Mouse (Mus musculus): ENCODE results near the gene Itpr1. TPM values are rescaled to one million over a fixed set of nuclear protein-coding genes. Genes with fewer than 3 reads are reported as not detected.

Itpr1 gene
- polyA plus RNA-seq, 1 experiment from 2014 or later: 4.0 TPM

- no peak overlapping the region for H3K27ac ChIP-seq (replicated peaks)
- H3K9me3 ChIP-seq (ENCODE audit: control insufficient read depth, low read length): no peaks in the 10 kb centered on the region
- no peak for DNase-seq (ENCODE audit: low spot score)
- no peak overlapping the region for H3K4me3 ChIP-seq (ENCODE audit: low read depth, low read length)
- H3K4me2 ChIP-seq (replicated peaks; ENCODE audit: low read depth): no peak overlapping the region
- no peaks in the 10 kb centered on the region for H3K27me3 ChIP-seq (ENCODE audit: control insufficient read depth, insufficient read depth, low read length)
- H3K9ac ChIP-seq (ENCODE audit: low read length): no peak overlapping the region
- no peak for TF ChIP-seq EP300 (optimal IDR thresholded peaks at IDR 0.05)
- WGBS: 59% methylated on average over 3 of the region's 3 CpGs
- no peak for ATAC-seq (ENCODE audit: low FRiP score, low TSS enrichment)
- H3K36me3 ChIP-seq (ENCODE audit: control insufficient read depth, insufficient read depth, low read length): peaks cover 2% of the 10 kb centered on the region; the same call in 1 of the 2 replicates
- no peaks in the 10 kb centered on the region for H3K4me1 ChIP-seq (replicated peaks; ENCODE audit: control insufficient read depth, insufficient read depth)
These were observed 255.4 kb downstream of the Itpr1 start for GRCm38 (mm10) chr6:108468226-108468825.

DNA sequence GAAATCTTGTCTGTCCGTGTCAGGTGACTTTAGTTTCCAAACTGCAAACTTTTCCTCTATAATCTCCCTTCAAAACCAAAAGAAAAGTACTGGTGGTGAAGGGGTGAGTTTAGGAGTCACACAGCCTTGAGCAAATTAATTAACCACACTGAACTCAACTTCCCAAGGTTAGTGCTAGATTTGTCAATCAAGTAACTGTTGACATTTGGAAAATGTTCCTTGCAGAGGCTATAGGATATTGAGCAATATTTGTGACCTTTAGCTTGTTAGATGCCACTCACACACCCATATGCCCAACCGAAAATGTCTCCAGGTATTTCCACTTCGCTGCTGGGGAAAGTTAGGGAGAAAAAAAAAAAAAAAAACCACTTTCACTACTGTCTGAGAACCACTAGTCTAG is 259.0 kb downstream of the Itpr1 start:
- ATAC-seq (ENCODE audit: low FRiP score, low TSS enrichment) (no peak), DNase-seq (ENCODE audit: low spot score) (no peak)
- Histone ChIP-seq H3K36me3 (ENCODE audit: control insufficient read depth, insufficient read depth, low read length) (peaks cover 2% of the 10 kb centered on the region; the same call in 1 of the 2 replicates), H3K9me3 (ENCODE audit: control insufficient read depth, low read length) (no peaks in the 10 kb centered on the region), H3K27me3 (ENCODE audit: control insufficient read depth, insufficient read depth, low read length) (no peaks in the 10 kb centered on the region), H3K27ac (replicated peaks) (no peak overlapping the region), H3K4me2 (replicated peaks; ENCODE audit: low read depth) (no peak overlapping the region), H3K4me3 (ENCODE audit: low read depth, low read length) (no peak overlapping the region), H3K4me1 (replicated peaks; ENCODE audit: control insufficient read depth, insufficient read depth) (no peaks in the 10 kb centered on the region), H3K9ac (ENCODE audit: low read length) (no peak overlapping the region)
- TF ChIP-seq CTCF (IDR thresholded peaks at IDR 0.05; ENCODE audit: low read depth) (no peak), EP300 (optimal IDR thresholded peaks at IDR 0.05) (no peak)
- WGBS: 79% methylated on average over 3 of the region's 3 CpGs

GRCm38 (mm10) chr6:108472748-108473147 is 259.9 kb downstream of the Itpr1 start:
- Histone ChIP-seq H3K36me3 (ENCODE audit: control insufficient read depth, insufficient read depth, low read length) (peaks cover 2% of the 10 kb centered on the region; the same call in 1 of the 2 replicates), H3K9ac (ENCODE audit: low read length) (no peak overlapping the region), H3K27ac (replicated peaks) (no peak overlapping the region), H3K27me3 (ENCODE audit: control insufficient read depth, insufficient read depth, low read length) (no peaks in the 10 kb centered on the region), H3K4me2 (replicated peaks; ENCODE audit: low read depth) (no peak overlapping the region), H3K9me3 (ENCODE audit: control insufficient read depth, low read length) (no peaks in the 10 kb centered on the region), H3K4me3 (ENCODE audit: low read depth, low read length) (no peak overlapping the region), H3K4me1 (replicated peaks; ENCODE audit: control insufficient read depth, insufficient read depth) (no peaks in the 10 kb centered on the region)
- ATAC-seq (ENCODE audit: low FRiP score, low TSS enrichment) (no peak), DNase-seq (ENCODE audit: low spot score) (no peak)
- no peak for TF ChIP-seq CTCF (IDR thresholded peaks at IDR 0.05; ENCODE audit: low read depth)
- TF ChIP-seq EP300 (optimal IDR thresholded peaks at IDR 0.05): no peak
- 79% methylated on average over 3 of the region's 3 CpGs for WGBS

DNA sequence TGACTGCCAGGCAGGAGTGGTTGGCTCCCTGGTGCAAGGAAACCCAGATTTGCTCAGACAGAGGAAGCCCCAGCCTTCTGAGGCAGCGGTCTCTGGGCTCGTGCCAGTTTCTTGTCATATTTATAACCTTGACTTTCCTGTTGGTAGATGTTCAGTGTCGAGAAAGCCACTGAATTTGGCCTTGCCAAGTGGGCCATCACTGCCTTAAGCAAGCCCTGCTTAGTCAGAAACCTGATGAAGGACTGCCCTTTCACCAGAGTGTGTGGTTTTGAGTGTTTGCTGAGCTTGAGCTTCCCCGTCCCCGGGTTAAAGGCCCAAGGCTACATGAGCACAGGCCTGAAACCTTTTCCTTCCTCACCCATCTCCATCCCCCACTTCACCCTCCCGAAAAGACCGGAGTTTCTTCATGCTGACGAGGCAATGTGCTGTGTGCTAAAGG is 263.9 kb downstream of the Itpr1 start:
- Histone ChIP-seq H3K27ac (replicated peaks) (0 out of 2 replicates have a peak overlapping the region, but pooled peaks have one; percentile 18), H3K27me3 (ENCODE audit: control insufficient read depth, insufficient read depth, low read length) (no peaks in the 10 kb centered on the region), H3K4me3 (ENCODE audit: low read depth, low read length) (no peak overlapping the region), H3K36me3 (ENCODE audit: control insufficient read depth, insufficient read depth, low read length) (peaks cover 2% of the 10 kb centered on the region; the same call in 1 of the 2 replicates), H3K9me3 (ENCODE audit: control insufficient read depth, low read length) (no peaks in the 10 kb centered on the region), H3K9ac (ENCODE audit: low read length) (no peak overlapping the region), H3K4me1 (replicated peaks; ENCODE audit: control insufficient read depth, insufficient read depth) (no peaks in the 10 kb centered on the region), H3K4me2 (replicated peaks; ENCODE audit: low read depth) (no peak overlapping the region)
- DNase-seq (ENCODE audit: low spot score) (no peak), ATAC-seq (ENCODE audit: low FRiP score, low TSS enrichment) (no peak)
- WGBS: 56% methylated on average over 8 of the region's 8 CpGs
- TF ChIP-seq EP300 (optimal IDR thresholded peaks at IDR 0.05) (no peak), CTCF (IDR thresholded peaks at IDR 0.05; ENCODE audit: low read depth) (no peak)

GRCm38 (mm10) chr6:108477602-108478001 is 264.7 kb downstream of the Itpr1 start:
- Histone ChIP-seq H3K4me2 (replicated peaks; ENCODE audit: low read depth) (no peak overlapping the region), H3K4me1 (replicated peaks; ENCODE audit: control insufficient read depth, insufficient read depth) (no peaks in the 10 kb centered on the region), H3K27me3 (ENCODE audit: control insufficient read depth, insufficient read depth, low read length) (no peaks in the 10 kb centered on the region), H3K4me3 (ENCODE audit: low read depth, low read length) (no peak overlapping the region), H3K36me3 (ENCODE audit: control insufficient read depth, insufficient read depth, low read length) (no peaks in the 10 kb centered on the region), H3K9me3 (ENCODE audit: control insufficient read depth, low read length) (no peaks in the 10 kb centered on the region), H3K27ac (replicated peaks) (no peak overlapping the region), H3K9ac (ENCODE audit: low read length) (no peak overlapping the region)
- WGBS: 77% methylated on average over 6 of the region's 6 CpGs
- TF ChIP-seq CTCF (IDR thresholded peaks at IDR 0.05; ENCODE audit: low read depth) (no peak), EP300 (optimal IDR thresholded peaks at IDR 0.05) (no peak)
- DNase-seq (ENCODE audit: low spot score): no peak
- ATAC-seq (ENCODE audit: low FRiP score, low TSS enrichment): no peak

- H3K4me1 ChIP-seq (replicated peaks; ENCODE audit: control insufficient read depth, insufficient read depth): no peaks in the 10 kb centered on the region
- H3K9me3 ChIP-seq (ENCODE audit: control insufficient read depth, low read length): no peaks in the 10 kb centered on the region
- no peak overlapping the region for H3K4me2 ChIP-seq (replicated peaks; ENCODE audit: low read depth)
- TF ChIP-seq EP300 (optimal IDR thresholded peaks at IDR 0.05): no peak
- TF ChIP-seq CTCF (IDR thresholded peaks at IDR 0.05; ENCODE audit: low read depth): no peak
- no peaks in the 10 kb centered on the region for H3K27me3 ChIP-seq (ENCODE audit: control insufficient read depth, insufficient read depth, low read length)
- H3K9ac ChIP-seq (ENCODE audit: low read length): no peak overlapping the region
- no peak for ATAC-seq (ENCODE audit: low FRiP score, low TSS enrichment)
- DNase-seq (ENCODE audit: low spot score): no peak
- no peaks in the 10 kb centered on the region for H3K36me3 ChIP-seq (ENCODE audit: control insufficient read depth, insufficient read depth, low read length)
- 89% methylated on average over 4 of the region's 4 CpGs for WGBS
- H3K27ac ChIP-seq (replicated peaks): no peak overlapping the region
- no peak overlapping the region for H3K4me3 ChIP-seq (ENCODE audit: low read depth, low read length)
These were observed 268.3 kb downstream of the Itpr1 start for GRCm38 (mm10) chr6:108481190-108481589.
